Comparison of ENCODE assay signal across 19 mouse cellular contexts in genomic region chr9:121895392-121895993, GRCm38 (mm10). TPM values are rescaled to one million over a fixed set of nuclear protein-coding genes. Genes with fewer than 3 reads are reported as not detected.
DNase-seq lines count a peak whose midpoint lies in the region; ATAC-seq and TF ChIP-seq lines count a peak whose summit lies in the region.
"Had no signal": no experiment of that assay in that cellular context is flagged by ENCODE, and none has a peak within 500 bp of the region (broad histone marks: within the 10 kb centered on the region; RNA-seq: fewer than 3 reads in every experiment).

No protein-coding gene starts in this region.

- 66% methylated on average over 7 of the region's 7 CpGs for WGBS in heart, embryonic 12.5 days
- WGBS in lung, postnatal 0 days, result 35% methylated on average over 7 of the region's 7 CpGs
- WGBS in neural tube, embryonic 15.5 days, result 74% methylated on average over 7 of the region's 7 CpGs

- TF ChIP-seq CTCF in lung, postnatal 0 days (IDR thresholded peaks at IDR 0.05), result no peak

- peak; percentile 80; the same call in 1 of the 2 replicates for TF ChIP-seq EP300 in lung, postnatal 0 days (IDR thresholded peaks at IDR 0.05)

- peak; percentile 43 to 60 for DNase-seq in heart, adult 9 months (ENCODE audit: low spot score in 2 of 2)
- DNase-seq in urinary bladder, adult 2 months (ENCODE audit: low spot score), result peak; percentile 17
- no peak for DNase-seq in urinary bladder, postnatal 36 days (ENCODE audit: low spot score in 2 of 2)
- DNase-seq in lung, postnatal 0 days (ENCODE audit: low spot score), result peak; percentile 92
- DNase-seq in left cerebral cortex, adult 8-10 months (ENCODE audit: low spot score in 2 of 2), result no peak
- DNase-seq: cerebellum, adult 2 months; embryo, embryonic 11 days; liver, postnatal 0 days; right cerebral cortex, postnatal 25 days had no signal

- H3K27me3 ChIP-seq in heart, embryonic 12.5 days (replicated peaks), result no peaks in the 10 kb centered on the region
- no peaks in the 10 kb centered on the region for H3K27me3 ChIP-seq in lung, postnatal 0 days (replicated peaks; ENCODE audit: insufficient read depth, low read length)
- no peaks in the 10 kb centered on the region for H3K27me3 ChIP-seq in neural tube, embryonic 15.5 days (replicated peaks)
- H3K27me3 ChIP-seq: forebrain, embryonic 15.5 days; midbrain, embryonic 12.5 days had no signal

- peaks cover 15% of the 10 kb centered on the region for H3K4me1 ChIP-seq in heart, embryonic 12.5 days (replicated peaks)
- peaks cover 8% of the 10 kb centered on the region; the same call in 1 of the 2 replicates for H3K4me1 ChIP-seq in lung, postnatal 0 days (ENCODE audit: insufficient read depth, low read depth, low read length)
- peaks cover 3% of the 10 kb centered on the region; the same call in 1 of the 2 replicates for H3K4me1 ChIP-seq in neural tube, embryonic 15.5 days
- H3K4me1 ChIP-seq: forebrain, embryonic 15.5 days had no signal

- no peak overlapping the region for H3K27ac ChIP-seq in heart, embryonic 12.5 days (ENCODE audit: poor library complexity, severe bottlenecking)
- peak overlapping the region; percentile 71 for H3K27ac ChIP-seq in lung, postnatal 0 days (ENCODE audit: low read length)
- no peak overlapping the region for H3K27ac ChIP-seq in neural tube, embryonic 15.5 days (replicated peaks)
- H3K27ac ChIP-seq: forebrain, embryonic 15.5 days; layer of hippocampus, adult 2 months; left cerebral cortex, adult 2 months; midbrain, embryonic 12.5 days had no signal

- no peaks in the 10 kb centered on the region for H3K36me3 ChIP-seq in heart, embryonic 12.5 days
- no peaks in the 10 kb centered on the region for H3K36me3 ChIP-seq in lung, postnatal 0 days (ENCODE audit: insufficient read depth, low read length)
- no peaks in the 10 kb centered on the region for H3K36me3 ChIP-seq in neural tube, embryonic 15.5 days
- H3K36me3 ChIP-seq: forebrain, embryonic 15.5 days; midbrain, embryonic 12.5 days had no signal

- ATAC-seq in heart, embryonic 12.5 days (ENCODE audit: insufficient number of reproducible peaks, low FRiP score), result no peak
- peak; percentile 75 for ATAC-seq in lung, postnatal 0 days
- no peak for ATAC-seq in neural tube, embryonic 15.5 days (ENCODE audit: low FRiP score)
- ATAC-seq: forebrain, embryonic 15.5 days; inflammation-experienced regulatory T-cells, adult 6 months; liver, postnatal 0 days had no signal

- H3K4me3 ChIP-seq in heart, embryonic 12.5 days, result no peak overlapping the region
- no peak overlapping the region for H3K4me3 ChIP-seq in lung, postnatal 0 days (ENCODE audit: low read depth, low read length)
- no peak overlapping the region for H3K4me3 ChIP-seq in neural tube, embryonic 15.5 days (replicated peaks)
- H3K4me3 ChIP-seq: forebrain, embryonic 15.5 days; layer of hippocampus, adult 2 months; left cerebral cortex, adult 2 months; midbrain, embryonic 12.5 days had no signal

- H3K4me2 ChIP-seq in heart, embryonic 12.5 days, result no peak overlapping the region
- H3K4me2 ChIP-seq in lung, postnatal 0 days (replicated peaks; ENCODE audit: low read depth, low read length), result no peak overlapping the region
- no peak overlapping the region for H3K4me2 ChIP-seq in neural tube, embryonic 15.5 days
- H3K4me2 ChIP-seq: forebrain, embryonic 15.5 days; midbrain, embryonic 12.5 days had no signal

- no peaks in the 10 kb centered on the region for H3K9me3 ChIP-seq in heart, embryonic 12.5 days (replicated peaks)
- H3K9me3 ChIP-seq in lung, postnatal 0 days (ENCODE audit: low read length), result no peaks in the 10 kb centered on the region
- H3K9me3 ChIP-seq in neural tube, embryonic 15.5 days (replicated peaks), result no peaks in the 10 kb centered on the region
- H3K9me3 ChIP-seq: forebrain, embryonic 15.5 days; midbrain, embryonic 12.5 days had no signal

- no peak overlapping the region for H3K9ac ChIP-seq in heart, embryonic 12.5 days
- no peak overlapping the region for H3K9ac ChIP-seq in lung, postnatal 0 days (replicated peaks; ENCODE audit: low read depth)
- H3K9ac ChIP-seq in neural tube, embryonic 15.5 days (replicated peaks), result no peak overlapping the region
- H3K9ac ChIP-seq: forebrain, embryonic 15.5 days; liver, postnatal 0 days; midbrain, embryonic 12.5 days had no signal

RNA-seq across cellular contexts. Expression of gene Ackr2, which starts 2.7 kb away (rescaled TPM):
- polyA plus RNA-seq in heart, embryonic 12.5 days (2016; fragmentation: Nextera tagmentation; extraction: Ambion mirVana), result 0.09 and 0.32 TPM in 2 replicates
- 5.0 and 8.7 TPM in 2 replicates for polyA plus RNA-seq in urinary bladder, adult 2 months (2012; rRNA removed)
- polyA plus RNA-seq in lung, postnatal 0 days (2015; fragmentation: Nextera tagmentation; extraction: Ambion mirVana), result 14.8 and 16.2 TPM in 2 replicates
- polyA plus RNA-seq in neural tube, embryonic 15.5 days (2015; fragmentation: Nextera tagmentation; extraction: Ambion mirVana), result 1.5 and 1.7 TPM in 2 replicates
- 10 to 100 TPM in 1 of 4 experiments, 1 to 10 TPM in 3; 4.5 to 11.2 (median 5.5) TPM for total RNA-seq in left cerebral cortex, adult 8-10 months (2022)
- total RNA-seq: hematopoietic stem cell, adult 5-6 weeks had no signal
- polyA plus RNA-seq: inflammation-experienced regulatory T-cells, adult 6 months had no signal

RNA-seq across cellular contexts. Expression of gene Cyp8b1, which starts 20.6 kb away (rescaled TPM):
- not detected in 2 replicates for polyA plus RNA-seq in heart, embryonic 12.5 days (2016; fragmentation: Nextera tagmentation; extraction: Ambion mirVana)
- 0.13 and 0.14 TPM in 2 replicates for polyA plus RNA-seq in urinary bladder, adult 2 months (2012; rRNA removed)
- 0.10 and 0.18 TPM in 2 replicates for polyA plus RNA-seq in lung, postnatal 0 days (2015; fragmentation: Nextera tagmentation; extraction: Ambion mirVana)
- polyA plus RNA-seq in neural tube, embryonic 15.5 days (2015; fragmentation: Nextera tagmentation; extraction: Ambion mirVana), result not detected in 2 replicates
- not detected for total RNA-seq in left cerebral cortex, adult 8-10 months (2022)
- total RNA-seq: gastrocnemius, postnatal 36 days; hematopoietic stem cell, adult 5-6 weeks; layer of hippocampus, adult 2 months; left cerebral cortex, adult 2 months had no signal
- polyA plus RNA-seq: cerebellum, adult 2 months; forebrain, embryonic 15.5 days; inflammation-experienced regulatory T-cells, adult 6 months; limb, embryonic 14.5 days; midbrain, embryonic 12.5 days had no signal

RNA-seq across cellular contexts. Expression of gene Higd1a, which starts 37.3 kb away (rescaled TPM):
- 237 and 257 TPM in 2 replicates for polyA plus RNA-seq in heart, embryonic 12.5 days (2016; fragmentation: Nextera tagmentation; extraction: Ambion mirVana)
- polyA plus RNA-seq in urinary bladder, adult 2 months (2012; rRNA removed), result 55.1 and 55.2 TPM in 2 replicates
- polyA plus RNA-seq in lung, postnatal 0 days (2015; fragmentation: Nextera tagmentation; extraction: Ambion mirVana), result 164 and 206 TPM in 2 replicates
- polyA plus RNA-seq in neural tube, embryonic 15.5 days (2015; fragmentation: Nextera tagmentation; extraction: Ambion mirVana), result 149 and 169 TPM in 2 replicates
- total RNA-seq in left cerebral cortex, adult 8-10 months (2022), result 100 to 1,000 TPM in 1 of 4 experiments, 10 to 100 TPM in 3; 86.5 to 102 (median 89.7) TPM

RNA-seq across cellular contexts. Expression of gene Fam198a, which starts 55.3 kb away (rescaled TPM):
- polyA plus RNA-seq in heart, embryonic 12.5 days (2016; fragmentation: Nextera tagmentation; extraction: Ambion mirVana), result 0.68 and 1.00 TPM in 2 replicates
- 6.7 and 7.3 TPM in 2 replicates for polyA plus RNA-seq in urinary bladder, adult 2 months (2012; rRNA removed)
- 1.6 and 3.0 TPM in 2 replicates for polyA plus RNA-seq in lung, postnatal 0 days (2015; fragmentation: Nextera tagmentation; extraction: Ambion mirVana)
- polyA plus RNA-seq in neural tube, embryonic 15.5 days (2015; fragmentation: Nextera tagmentation; extraction: Ambion mirVana), result 1.9 and 2.4 TPM in 2 replicates
- total RNA-seq in left cerebral cortex, adult 8-10 months (2022), result 1 to 10 TPM; 5.1 to 6.9 (median 6.5) TPM
- total RNA-seq: hematopoietic stem cell, adult 5-6 weeks had no signal

RNA-seq across cellular contexts. Expression of gene Ccdc13, which starts 56.2 kb away (rescaled TPM):
- polyA plus RNA-seq in heart, embryonic 12.5 days (2016; fragmentation: Nextera tagmentation; extraction: Ambion mirVana), result 0.08 TPM in 1 of 2 replicates, not detected in the other
- polyA plus RNA-seq in urinary bladder, adult 2 months (2012; rRNA removed), result 0.62 and 1.3 TPM in 2 replicates
- 1.8 and 2.0 TPM in 2 replicates for polyA plus RNA-seq in lung, postnatal 0 days (2015; fragmentation: Nextera tagmentation; extraction: Ambion mirVana)
- 2.1 and 4.0 TPM in 2 replicates for polyA plus RNA-seq in neural tube, embryonic 15.5 days (2015; fragmentation: Nextera tagmentation; extraction: Ambion mirVana)
- total RNA-seq in left cerebral cortex, adult 8-10 months (2022), result 1 to 10 TPM; 6.1 to 7.6 (median 6.5) TPM
- polyA plus RNA-seq: inflammation-experienced regulatory T-cells, adult 6 months; liver, postnatal 0 days had no signal

Comparison
In these comparisons a context has a peak if more than half of its experiments do, and no peak if none do; other contexts are left out.
1. DNase-seq: peak in heart, adult 9 months (2 of 2), urinary bladder, adult 2 months (single experiment) and lung, postnatal 0 days (single experiment); none in urinary bladder, postnatal 36 days (0 of 2) and left cerebral cortex, adult 8-10 months (0 of 2).